Mouse (Mus musculus) kidney, adult 9 months (tissue): ENCODE results near the gene Fyco1.

Experiments used
- DNase-seq: peaks from one replicate; pipeline ENCODE4 v3.0.0; 2022

Gene Fyco1

GRCm38 (mm10) chr9:123851713-123852448, at the start of gene Fyco1:
Fyco1 (minus strand) TSS chr9:123851899.
- DNase-seq: peak; percentile 99

- DNase-seq: no peak
Observed at GRCm38 (mm10) chr9:123872049-123872448, 20.4 kb upstream of the Fyco1 start.

- no peak for DNase-seq
Observed at GRCm38 (mm10) chr9:123869167-123869784, 17.6 kb upstream of the Fyco1 start.

- DNase-seq: no peak
Observed at GRCm38 (mm10) chr9:123863641-123864040, 11.9 kb upstream of the Fyco1 start.

GRCm38 (mm10) chr9:123862895-123863616, 11.4 kb upstream of the Fyco1 start:
- no peak for DNase-seq

- DNase-seq: no peak
Observed at GRCm38 (mm10) chr9:123861929-123862328, 10.2 kb upstream of the Fyco1 start, which contains the start of gene Xcr1. Xcr1 (minus strand) TSS chr9:123862029.

GRCm38 (mm10) chr9:123856836-123857235, 5.1 kb upstream of the Fyco1 start:
- no peak for DNase-seq

GRCm38 (mm10) chr9:123852449-123853390, 1.0 kb upstream of the Fyco1 start:
- no peak for DNase-seq

GRCm38 (mm10) chr9:123851062-123851712, 512 bp downstream of the Fyco1 start:
- DNase-seq: peak; percentile 75

- DNase-seq: no peak
Observed at GRCm38 (mm10) chr9:123850705-123851061, 1.0 kb downstream of the Fyco1 start.

- peak; percentile 21 for DNase-seq
Observed at GRCm38 (mm10) chr9:123849976-123850695, 1.6 kb downstream of the Fyco1 start.

- DNase-seq: no peak
Observed at GRCm38 (mm10) chr9:123846490-123846889, 5.2 kb downstream of the Fyco1 start.

- peak; percentile 16 for DNase-seq
Observed at GRCm38 (mm10) chr9:123845120-123845519, 6.6 kb downstream of the Fyco1 start.

GRCm38 (mm10) chr9:123844468-123844867, 7.2 kb downstream of the Fyco1 start:
- no peak for DNase-seq

- no peak for DNase-seq
Observed at GRCm38 (mm10) chr9:123840243-123840642, 11.5 kb downstream of the Fyco1 start.

GRCm38 (mm10) chr9:123835851-123836250, 15.8 kb downstream of the Fyco1 start:
- DNase-seq: no peak

- no peak for DNase-seq
Observed at GRCm38 (mm10) chr9:123828916-123829315, 22.8 kb downstream of the Fyco1 start.

GRCm38 (mm10) chr9:123826631-123827030, 25.1 kb downstream of the Fyco1 start:
- no peak for DNase-seq

- no peak for DNase-seq
Observed at GRCm38 (mm10) chr9:123818601-123819000, 33.1 kb downstream of the Fyco1 start.

- no peak for DNase-seq
Observed at GRCm38 (mm10) chr9:123815996-123816395, 35.7 kb downstream of the Fyco1 start.

GRCm38 (mm10) chr9:123815444-123815843, 36.3 kb downstream of the Fyco1 start:
- no peak for DNase-seq
